Mouse (Mus musculus) hindbrain, postnatal 0 days (tissue): ENCODE data around the gene Sorbs1. TPM values are rescaled to one million over a fixed set of nuclear protein-coding genes. Genes with fewer than 3 reads are reported as not detected.

Experiments used
- ATAC-seq: fragments of 200-750 bp; cut with Nextera tagmentation; 2 replicates; pipeline ENCODE4 v1.8.0; 2017; ENCODE audit warnings: mild to moderate bottlenecking, moderate TSS enrichment, moderate library complexity
- DNase-seq: peaks from one replicate; pipeline ENCODE4 v3.0.0-alpha.2; 2015; ENCODE audit warnings: low spot score
- H3K27ac ChIP-seq: fragments of 300-500 bp; sonication (generic); 2 replicates; pipeline ENCODE4 v1.5.1; 2014; ENCODE audit warnings: mild to moderate bottlenecking
- H3K27me3 ChIP-seq: fragments of 300-500 bp; sonication (generic); 2 replicates; pipeline ENCODE4 v1.6.1; 2014; ENCODE audit warnings: low read length, mixed read lengths; ENCODE audit not compliant: insufficient read depth
- H3K36me3 ChIP-seq: fragments of 300-500 bp; sonication (generic); 2 replicates; pipeline ENCODE4 v1.6.1; 2014; ENCODE audit warnings: low read length, mixed read lengths; ENCODE audit not compliant: insufficient read depth
- H3K4me1 ChIP-seq: fragments of 300-500 bp; sonication (generic); 2 replicates; pipeline ENCODE4 v1.6.1; 2014; ENCODE audit warnings: antibody characterized with exemption, low read length, mixed read lengths; ENCODE audit not compliant: insufficient read depth
- H3K4me2 ChIP-seq: fragments of 300-500 bp; sonication (generic); 2 replicates; pipeline ENCODE4 v1.6.1; 2014; ENCODE audit warnings: low read depth, mild to moderate bottlenecking, low read length, moderate library complexity, mixed read lengths
- H3K4me3 ChIP-seq: fragments of 300-500 bp; sonication (generic); 2 replicates; pipeline ENCODE4 v1.5.1; 2014; ENCODE audit warnings: low read length
- H3K9ac ChIP-seq: fragments of 300-500 bp; sonication (generic); replicated peaks from 2 replicates; pipeline ENCODE4 v1.6.1; 2014; ENCODE audit warnings: mild to moderate bottlenecking, low read length, moderate library complexity, mixed read lengths
- H3K9me3 ChIP-seq: fragments of 300-500 bp; sonication (generic); 2 replicates; pipeline ENCODE4 v1.6.1; 2016; ENCODE audit warnings: low read length, mixed read lengths
- CTCF ChIP-seq: IDR thresholded peaks from 2 replicates; pipeline ENCODE4 v1.5.1; 2016; ENCODE audit warnings: antibody characterized with exemption, control low read depth, low read depth
- WGBS: fragments of 180-500 bp; shearing (Covaris S2); extraction: QIAGEN DNeasy Blood & Tissue Kit; methylation state at CpG from one replicate; pipeline ENCODE4 v1.1.7; 2014; 5-methylcytosine and 5-hydroxymethylcytosine counted together
- polyA plus RNA-seq: library from polyadenylated mRNA; unstranded; fragments of >200 nt; fragmentation: Nextera tagmentation; extraction: Ambion mirVana; gene quantifications from 2 replicates; pipeline ENCODE4 v1.2.1, GENCODE M21; 2015
- total RNA-seq: library from RNA; depleted of rRNA; stranded (reverse); fragments of >200 nt; gene quantifications from 2 replicates; pipeline ENCODE4 v1.2.3, GENCODE M21; 2014

Gene Sorbs1
- total and polyA plus RNA-seq, 2 experiments from 2014 or later: 52.4 to 70.4 TPM

DNA sequence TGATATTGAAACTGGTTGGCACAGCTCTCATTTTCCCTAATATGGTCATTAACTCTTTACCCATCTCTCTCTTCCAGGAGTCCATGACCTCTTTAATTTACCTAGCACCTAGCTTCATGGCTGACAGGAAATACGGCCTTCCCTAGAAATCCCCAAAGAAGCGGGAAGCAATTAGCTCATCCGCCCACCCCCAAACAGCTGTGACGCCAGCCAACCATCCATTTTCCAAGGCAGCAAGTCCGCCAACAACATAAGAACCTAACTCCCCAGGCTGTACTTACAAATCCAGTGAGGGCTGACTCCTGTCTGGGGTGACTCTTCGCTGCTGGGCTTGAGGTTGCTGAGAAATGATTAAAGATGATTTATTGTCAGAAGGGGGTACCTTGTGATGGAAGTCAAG is 214.4 kb downstream of the Sorbs1 start:
- H3K27me3 ChIP-seq: no peaks in the 10 kb centered on the region
- WGBS: 67% methylated on average over 6 of the region's 6 CpGs
- no peak overlapping the region for H3K4me2 ChIP-seq
- DNase-seq (no peak), ATAC-seq (no peak)
- H3K9ac ChIP-seq: no peak overlapping the region
- no peaks in the 10 kb centered on the region for H3K4me1 ChIP-seq
- no peak for TF ChIP-seq CTCF
- peaks cover 10% of the 10 kb centered on the region; the same call in 1 of the 2 replicates for H3K36me3 ChIP-seq
- H3K27ac ChIP-seq: no peak overlapping the region
- no peaks in the 10 kb centered on the region for H3K9me3 ChIP-seq
- H3K4me3 ChIP-seq: no peak overlapping the region

DNA sequence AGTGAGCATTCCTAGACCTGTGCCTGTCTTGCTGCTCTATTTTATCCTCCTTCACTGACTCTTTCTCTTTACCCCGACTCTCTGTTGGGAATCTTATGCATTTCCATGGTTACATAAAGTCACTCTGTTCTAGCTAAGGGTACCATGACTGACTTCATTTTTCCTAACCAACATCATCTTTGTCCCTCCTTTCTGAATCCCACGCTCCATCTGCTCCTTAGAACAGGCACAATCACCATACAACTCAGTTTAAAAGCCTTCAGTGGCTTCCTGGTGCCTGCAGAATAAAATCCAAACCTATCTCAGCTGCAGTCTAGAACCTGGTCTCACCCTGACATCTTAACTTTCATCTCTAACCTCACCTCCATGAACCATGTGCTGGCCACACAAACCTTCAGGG is 215.0 kb downstream of the Sorbs1 start:
- WGBS: 63% methylated on average over 2 of the region's 2 CpGs
- Histone ChIP-seq H3K4me2 (no peak overlapping the region), H3K27me3 (no peaks in the 10 kb centered on the region), H3K9me3 (no peaks in the 10 kb centered on the region), H3K9ac (no peak overlapping the region), H3K36me3 (peaks cover 10% of the 10 kb centered on the region; the same call in 1 of the 2 replicates), H3K27ac (no peak overlapping the region), H3K4me1 (no peaks in the 10 kb centered on the region), H3K4me3 (no peak overlapping the region)
- DNase-seq (no peak), ATAC-seq (no peak)
- no peak for TF ChIP-seq CTCF

DNA sequence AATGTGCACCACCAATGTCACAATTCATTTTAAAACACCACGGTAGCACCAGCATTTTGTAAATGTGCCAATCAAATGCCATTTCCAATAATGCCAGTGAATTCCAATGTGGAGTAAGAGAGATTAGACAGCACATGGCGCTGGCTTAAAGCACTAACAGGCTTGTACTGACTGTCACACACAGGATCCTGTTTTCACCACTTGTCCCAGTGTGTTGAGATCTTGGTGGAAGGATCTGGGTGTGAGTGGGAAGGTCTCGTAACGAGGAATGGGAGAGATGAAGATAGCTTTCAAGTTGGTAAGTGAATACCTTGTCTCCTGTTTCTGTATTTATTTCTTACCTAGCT is 215.8 kb downstream of the Sorbs1 start:
- no peak for TF ChIP-seq CTCF

DNA sequence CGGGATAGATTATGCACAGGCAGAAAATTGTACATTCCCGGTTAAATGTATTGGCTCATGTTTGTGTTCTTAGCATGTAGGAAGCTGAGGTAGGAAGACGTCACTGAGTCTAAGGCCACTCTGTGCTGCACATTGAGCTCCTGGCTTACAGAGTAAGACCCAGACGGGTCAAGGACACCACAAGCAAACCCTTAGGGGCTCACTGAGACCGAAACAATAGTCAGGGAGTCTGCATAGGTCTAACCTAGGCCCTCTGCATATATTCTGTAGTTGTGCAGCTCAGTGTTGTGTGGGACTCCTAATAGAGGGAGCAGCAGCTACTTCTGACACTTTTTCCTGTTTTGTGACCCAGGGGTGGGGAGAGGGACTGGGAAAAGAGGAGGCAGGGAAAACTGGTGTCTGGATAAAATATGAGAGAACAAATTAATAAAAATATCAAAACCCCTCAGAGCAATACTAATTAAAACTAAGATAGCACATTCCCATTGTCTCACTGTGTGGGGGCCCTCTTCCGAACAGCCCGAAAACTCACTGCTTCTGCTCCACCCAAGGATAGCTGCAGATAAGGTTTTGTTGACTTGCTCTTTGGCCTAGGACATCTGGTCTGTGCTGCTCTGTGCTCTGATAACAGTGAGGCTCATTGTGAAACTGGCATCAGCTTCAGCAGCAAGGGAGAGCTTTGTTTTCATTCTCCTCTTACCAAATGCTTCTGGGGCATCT is 216.3 kb downstream of the Sorbs1 start:
- Histone ChIP-seq H3K4me1 (no peaks in the 10 kb centered on the region), H3K36me3 (peaks cover 10% of the 10 kb centered on the region; the same call in 1 of the 2 replicates), H3K9ac (no peak overlapping the region), H3K4me3 (no peak overlapping the region), H3K27ac (no peak overlapping the region), H3K9me3 (no peaks in the 10 kb centered on the region), H3K27me3 (no peaks in the 10 kb centered on the region), H3K4me2 (no peak overlapping the region)
- no peak for TF ChIP-seq CTCF
- no peak for DNase-seq
- WGBS: 84% methylated on average over 7 of the region's 7 CpGs
- ATAC-seq: no peak

More for the DNA sequence above, 215.8 kb downstream of the Sorbs1 start:
- Histone ChIP-seq H3K9me3 (no peaks in the 10 kb centered on the region), H3K4me1 (no peaks in the 10 kb centered on the region), H3K4me3 (no peak overlapping the region), H3K4me2 (no peak overlapping the region), H3K27ac (no peak overlapping the region), H3K27me3 (no peaks in the 10 kb centered on the region), H3K9ac (no peak overlapping the region), H3K36me3 (peaks cover 10% of the 10 kb centered on the region; the same call in 1 of the 2 replicates)
- DNase-seq (no peak), ATAC-seq (no peak)
- 67% methylated on average over 4 of the region's 4 CpGs for WGBS

DNA sequence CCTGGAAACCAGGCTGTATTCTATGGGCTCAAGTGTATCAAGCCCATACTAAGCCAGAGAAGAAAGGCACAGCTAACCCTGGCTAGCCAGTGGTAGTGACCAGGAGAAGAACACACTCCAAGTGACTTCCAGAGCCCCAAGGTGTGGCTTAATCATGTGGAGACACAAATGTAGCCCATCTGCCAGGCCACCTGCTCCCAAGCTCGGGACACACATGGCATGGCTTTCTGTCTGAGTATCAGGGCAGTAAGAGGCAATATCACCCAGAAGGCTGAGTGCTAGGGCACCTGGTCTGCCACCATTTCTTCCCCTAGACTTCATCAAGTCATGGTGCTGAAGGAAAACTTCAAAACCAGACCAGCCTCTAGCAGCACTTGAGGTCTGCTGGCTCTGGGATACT is 219.3 kb downstream of the Sorbs1 start:
- DNase-seq (no peak), ATAC-seq (no peak)
- H3K27ac ChIP-seq: no peak overlapping the region
- no peak overlapping the region for H3K9ac ChIP-seq
- no peak overlapping the region for H3K4me2 ChIP-seq
- TF ChIP-seq CTCF: no peak
- H3K4me3 ChIP-seq: no peak overlapping the region
- no peaks in the 10 kb centered on the region for H3K27me3 ChIP-seq
- 53% methylated on average over 1 of the region's 1 CpGs for WGBS
- no peaks in the 10 kb centered on the region for H3K9me3 ChIP-seq
- H3K4me1 ChIP-seq: no peaks in the 10 kb centered on the region
- H3K36me3 ChIP-seq: peaks cover 4% of the 10 kb centered on the region; the same call in 1 of the 2 replicates

DNA sequence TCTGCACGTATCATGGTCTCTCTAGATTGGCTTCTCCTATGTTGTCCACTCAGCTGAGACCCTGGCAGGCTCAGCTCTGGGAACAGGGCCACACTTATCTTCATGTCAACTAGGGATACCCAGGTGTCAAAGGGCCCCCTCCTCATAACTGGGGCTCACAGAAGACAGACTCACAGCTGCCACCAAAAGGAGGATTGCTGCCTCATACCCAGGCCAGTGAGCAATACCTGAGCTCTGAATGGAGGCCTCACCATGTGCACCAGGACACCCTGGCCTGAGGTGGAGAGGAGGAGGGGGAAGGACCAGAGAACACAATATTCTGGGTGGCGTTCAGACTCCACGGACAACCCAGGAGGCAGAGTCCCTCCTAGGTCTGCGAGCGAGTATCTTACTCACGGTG is 219.8 kb downstream of the Sorbs1 start:
- WGBS: 97% methylated on average over 6 of the region's 6 CpGs

DNA sequence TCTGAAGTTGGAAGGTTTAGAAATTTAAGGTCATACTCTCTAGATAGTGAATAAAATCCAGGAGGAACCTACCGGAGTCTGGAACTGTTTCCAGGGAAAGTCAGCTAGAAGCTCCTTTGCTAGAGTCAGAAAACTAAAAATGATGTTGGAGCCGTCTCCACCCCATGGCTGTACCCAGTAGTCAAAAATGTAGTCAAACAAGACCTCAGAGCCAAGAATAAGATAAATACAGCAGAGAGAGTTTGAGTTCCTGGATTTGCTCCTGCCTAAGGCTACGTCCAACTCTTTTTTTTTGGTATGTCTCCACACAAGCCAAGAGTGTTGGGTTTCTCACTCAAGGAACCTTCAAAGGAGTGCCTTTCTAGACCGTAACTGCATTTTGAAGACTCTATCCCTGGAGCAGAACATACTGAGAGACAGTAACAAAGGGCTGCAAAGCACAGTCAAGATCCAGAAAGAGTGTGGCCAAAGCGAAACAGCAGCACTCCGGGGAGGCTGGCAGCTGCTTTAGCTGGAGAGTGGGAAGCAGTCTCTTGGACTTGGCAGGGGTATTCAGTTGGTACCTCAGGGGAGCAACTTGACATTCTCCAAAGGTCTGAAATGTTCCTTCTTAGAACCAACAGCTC is 223.4 kb downstream of the Sorbs1 start:
- Histone ChIP-seq H3K27me3 (no peaks in the 10 kb centered on the region), H3K4me1 (no peaks in the 10 kb centered on the region), H3K4me3 (no peak overlapping the region), H3K9me3 (no peaks in the 10 kb centered on the region), H3K4me2 (no peak overlapping the region), H3K9ac (no peak overlapping the region), H3K36me3 (no peaks in the 10 kb centered on the region), H3K27ac (no peak overlapping the region)
- no peak for DNase-seq
- no peak for TF ChIP-seq CTCF
- no peak for ATAC-seq
- WGBS: 74% methylated on average over 6 of the region's 6 CpGs

More for the DNA sequence above, 219.8 kb downstream of the Sorbs1 start:
- H3K4me1 ChIP-seq: no peaks in the 10 kb centered on the region
- DNase-seq: no peak
- 0 out of 2 replicates have a peak, but pooled peaks have one; percentile 16 for ATAC-seq
- H3K9ac ChIP-seq: no peak overlapping the region
- peaks cover 3% of the 10 kb centered on the region; the same call in 1 of the 2 replicates for H3K36me3 ChIP-seq
- H3K4me2 ChIP-seq: no peak overlapping the region
- TF ChIP-seq CTCF: no peak
- H3K4me3 ChIP-seq: no peak overlapping the region
- H3K9me3 ChIP-seq: no peaks in the 10 kb centered on the region
- no peak overlapping the region for H3K27ac ChIP-seq
- no peaks in the 10 kb centered on the region for H3K27me3 ChIP-seq
